Mouse (Mus musculus) effector memory CD4-positive, alpha-beta T cell, adult 7 months (primary cell): Measurements from ENCODE around the gene Parn. TPM values are rescaled to one million over a fixed set of nuclear protein-coding genes. Genes with fewer than 3 reads are reported as not detected.

ENCODE experiments used
- polyA plus RNA-seq: library from polyadenylated mRNA; unstranded; fragments of 100-300 nt; shearing (Covaris generic); gene quantifications from one replicate; pipeline ENCODE4 v1.2.1, GENCODE M21; 2017

The Parn gene
- 37.4 TPM for polyA plus RNA-seq

GRCm38 (mm10) chr16:13667878-13668343, at the start of gene Parn:
Gene Parn (minus strand): TSS chr16:13668170.

DNA sequence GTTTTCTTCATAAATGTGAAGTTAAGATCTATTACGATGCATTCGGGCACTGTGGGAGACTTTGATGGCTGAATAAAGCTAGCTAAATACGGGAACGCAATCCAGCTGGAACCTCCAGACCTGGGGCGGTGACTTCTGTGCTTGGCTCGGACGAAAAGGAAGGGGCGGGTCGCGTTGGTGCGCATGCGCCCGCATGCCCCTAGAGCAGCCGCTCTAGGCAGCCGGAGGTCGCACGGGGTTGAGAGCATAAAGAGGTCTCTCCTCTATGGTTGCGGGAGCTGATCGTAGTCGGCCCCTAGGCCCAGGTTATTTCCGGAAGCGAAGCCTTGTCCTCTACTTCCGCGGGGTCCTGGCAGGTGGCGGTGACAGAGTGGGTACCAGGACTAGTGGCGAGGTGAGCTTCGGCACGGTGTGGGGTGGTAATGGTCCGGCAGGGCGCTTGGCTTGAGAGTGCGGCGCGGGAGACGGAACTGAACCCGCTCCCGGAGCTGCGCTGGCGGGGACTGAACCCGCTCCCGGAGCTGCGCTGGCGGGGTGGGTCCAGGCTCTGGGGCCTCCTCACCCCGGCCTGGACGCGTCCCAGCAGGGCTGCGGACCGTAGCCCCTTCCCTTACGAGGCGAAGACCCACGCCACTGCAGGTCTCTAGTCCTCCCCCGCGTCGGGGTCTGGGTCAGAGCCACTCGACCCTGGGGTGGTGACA, 3.9 kb upstream of the Parn start, which contains the start of the genes Bfar and 3110001I22Rik:
Gene Bfar (plus strand): TSS at position 174 of the 701 bp plus-strand sequence.
Gene 3110001I22Rik (plus strand): TSS at position 245 of the 701 bp plus-strand sequence.

Other genes with a start within 250 kb of the Parn start
- 49.3 TPM for gene Bfar, start 3.7 kb upstream of the Parn start, polyA plus RNA-seq
- 25.3 TPM for gene 3110001I22Rik, start 3.8 kb upstream of the Parn start, polyA plus RNA-seq
- gene Pla2g10, start 62.8 kb upstream of the Parn start, polyA plus RNA-seq = 0.62 TPM
- gene Rrn3, start 112.5 kb upstream of the Parn start, polyA plus RNA-seq = 41.4 TPM
- gene Ntan1, start 150.7 kb upstream of the Parn start, polyA plus RNA-seq = 99.5 TPM
- 46.6 TPM for gene Pdxdc1, start 235.0 kb upstream of the Parn start, polyA plus RNA-seq
- gene Mpv17l, start 235.0 kb upstream of the Parn start, polyA plus RNA-seq = 2.6 TPM